Mouse (Mus musculus) liver, postnatal 0 days (tissue): Measurements from ENCODE around the gene Prl3a1. TPM values are rescaled to one million over a fixed set of nuclear protein-coding genes. Genes with fewer than 3 reads are reported as not detected.

Experiments
- ATAC-seq: fragments of 200-750 bp; cut with Nextera tagmentation; 2 replicates; pipeline ENCODE4 v1.8.0; 2017; ENCODE audit warnings: mild to moderate bottlenecking, moderate library complexity
- DNase-seq: peaks from one replicate; pipeline ENCODE4 v3.0.0-alpha.2; 2016
- H3K27ac ChIP-seq: fragments of 300-500 bp; sonication (generic); 2 replicates; pipeline ENCODE4 v1.5.1; 2014; ENCODE audit warnings: antibody characterized with exemption, moderate library complexity, mild to moderate bottlenecking, low read depth
- H3K27me3 ChIP-seq: fragments of 300-500 bp; sonication (generic); 2 replicates; pipeline ENCODE4 v1.6.1; 2014; ENCODE audit warnings: low read length, control low read depth, mixed read lengths; ENCODE audit not compliant: insufficient read depth
- H3K36me3 ChIP-seq: fragments of 300-500 bp; sonication (generic); replicated peaks from 2 replicates; pipeline ENCODE4 v1.6.1; 2014; ENCODE audit warnings: mild to moderate bottlenecking, control low read depth, low read length, moderate library complexity, mixed read lengths; ENCODE audit not compliant: insufficient read depth
- H3K4me1 ChIP-seq: fragments of 300-500 bp; sonication (generic); 2 replicates; pipeline ENCODE4 v1.6.1; 2014; ENCODE audit warnings: antibody characterized with exemption, mild to moderate bottlenecking, control low read depth; ENCODE audit not compliant: insufficient read depth
- H3K4me2 ChIP-seq: fragments of 300-500 bp; sonication (generic); 2 replicates; pipeline ENCODE4 v1.6.1; 2014; ENCODE audit warnings: low read depth, mild to moderate bottlenecking, low read length, moderate library complexity, mixed read lengths
- H3K4me3 ChIP-seq: fragments of 300-500 bp; sonication (generic); 2 replicates; pipeline ENCODE4 v1.5.1; 2014; ENCODE audit warnings: low read depth, low read length
- H3K9ac ChIP-seq: fragments of 300-500 bp; sonication (generic); replicated peaks from 2 replicates; pipeline ENCODE4 v1.6.1; 2014; ENCODE audit warnings: mild to moderate bottlenecking, moderate library complexity
- H3K9me3 ChIP-seq: fragments of 300-500 bp; sonication (generic); 2 replicates; pipeline ENCODE4 v1.6.1; 2016; ENCODE audit warnings: mild to moderate bottlenecking, control low read depth, low read length, mixed read lengths
- CTCF ChIP-seq: sonication (generic); IDR thresholded peaks from 2 replicates; pipeline ENCODE4 v1.5.1; 2016; ENCODE audit warnings: antibody characterized with exemption, low read depth
- EP300 ChIP-seq: IDR thresholded peaks from 2 replicates; pipeline ENCODE4 v1.6.1; 2016; ENCODE audit warnings: antibody characterized with exemption, low read depth, mild to moderate bottlenecking
- WGBS: fragments of 180-500 bp; shearing (Covaris S2); extraction: QIAGEN DNeasy Blood & Tissue Kit; methylation state at CpG from one replicate; pipeline ENCODE4 v1.1.7; 2014; ENCODE audit not compliant: insufficient replicate concordance; 5-methylcytosine and 5-hydroxymethylcytosine counted together
- polyA plus RNA-seq: library from polyadenylated mRNA; unstranded; fragments of >200 nt; fragmentation: Nextera tagmentation; extraction: Ambion mirVana; gene quantifications from 2 replicates; pipeline ENCODE4 v1.2.1, GENCODE M21; 2015

The Prl3a1 gene
- not detected in 2 replicates for polyA plus RNA-seq

- 74% methylated on average over 4 of the region's 4 CpGs for WGBS
- no peak for ATAC-seq
- TF ChIP-seq CTCF = no peak
- no peak for TF ChIP-seq EP300
Observed at GRCm38 (mm10) chr13:27259136-27259535, at the start of gene Prl3a1. Gene Prl3a1, plus strand, starts transcription at chr13:27259436.

DNA sequence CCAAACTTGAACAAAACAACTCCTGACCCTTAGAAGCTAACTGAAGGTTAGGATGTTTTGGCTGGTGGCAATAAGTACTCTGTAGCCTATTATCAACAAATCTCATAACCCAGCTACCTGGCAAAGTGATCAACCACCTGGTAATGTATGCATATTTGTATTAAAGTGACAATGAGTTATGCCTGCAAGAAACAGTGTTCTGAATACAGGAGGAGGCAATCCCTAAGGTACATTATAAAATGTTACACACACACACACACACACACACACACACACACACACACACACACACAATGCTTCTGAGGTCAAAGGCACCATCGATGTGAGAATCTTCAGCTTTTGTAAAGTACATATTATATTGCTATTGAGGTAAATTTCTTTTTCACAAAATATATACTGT lies 17.7 kb upstream of the Prl3a1 start, which contains the start of gene Prl3b1:
Gene Prl3b1 (plus strand): TSS at position 301 of the 400 bp plus-strand sequence.
- Histone ChIP-seq H3K36me3 (no peaks in the 10 kb centered on the region), H3K9ac (no peak within 1 kb of the TSS), H3K27me3 (no peaks in the 10 kb centered on the region), H3K9me3 (no peaks in the 10 kb centered on the region), H3K4me3 (no peak within 1 kb of the TSS), H3K27ac (no peak within 1 kb of the TSS), H3K4me2 (no peak within 1 kb of the TSS), H3K4me1 (no peaks in the 10 kb centered on the region)
- DNase-seq (no peak), ATAC-seq (no peak)
- TF ChIP-seq CTCF (no peak), EP300 (no peak)
- WGBS = 84% methylated on average over 1 of the region's 1 CpGs

More at GRCm38 (mm10) chr13:27259136-27259535, at the start of gene Prl3a1:
- no peaks in the 10 kb centered on the region for H3K36me3 ChIP-seq
- H3K27me3 ChIP-seq = no peaks in the 10 kb centered on the region
- no peak within 1 kb of the TSS for H3K27ac ChIP-seq
- H3K4me2 ChIP-seq = no peak within 1 kb of the TSS
- H3K4me1 ChIP-seq = no peaks in the 10 kb centered on the region
- no peak for DNase-seq
- no peaks in the 10 kb centered on the region for H3K9me3 ChIP-seq
- no peak within 1 kb of the TSS for H3K9ac ChIP-seq
- no peak within 1 kb of the TSS for H3K4me3 ChIP-seq

DNA sequence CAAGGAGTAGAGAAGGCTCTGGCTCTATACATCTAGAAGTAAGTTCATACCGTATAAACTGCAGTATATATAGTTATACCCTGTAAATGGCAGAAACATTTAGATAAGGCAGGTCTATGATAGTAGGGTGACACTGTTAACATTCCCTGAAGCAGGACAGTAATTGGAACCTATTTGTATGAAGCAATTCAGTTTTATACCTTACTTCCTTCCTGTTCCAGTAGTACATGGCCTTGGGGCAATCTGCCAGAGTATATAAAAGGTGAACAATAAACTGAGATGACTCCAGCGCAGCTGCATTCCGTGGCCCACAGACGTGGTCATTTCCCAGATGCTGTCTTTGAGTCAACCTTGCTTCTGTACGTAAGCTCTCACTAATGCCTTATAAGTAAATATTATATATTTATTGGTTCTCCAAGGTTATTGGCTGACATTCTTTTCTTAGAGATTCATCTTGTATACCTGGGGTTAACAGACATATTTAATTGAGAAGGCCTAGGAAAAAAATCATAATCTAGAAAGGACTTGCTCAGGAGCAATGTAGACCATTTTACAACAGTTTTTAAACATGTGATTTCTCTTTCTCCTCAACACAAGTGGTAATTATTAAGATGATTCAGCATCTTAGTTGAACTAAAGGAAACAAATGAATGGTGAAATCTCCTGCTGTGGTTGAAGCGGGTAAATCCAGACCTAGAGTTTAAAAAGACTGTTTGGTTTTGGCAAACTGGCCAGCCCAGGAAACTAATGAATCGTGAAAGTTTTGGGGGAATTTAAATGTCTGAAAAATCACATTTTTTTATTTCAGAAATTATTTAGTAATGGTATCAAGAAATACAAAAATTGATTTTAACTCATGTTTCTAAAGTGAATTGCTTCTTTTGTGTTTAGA lies 53.3 kb downstream of the Prl3a1 start, which contains the start of gene Prl6a1:
Gene Prl6a1 (plus strand): TSS at position 294 of the 892 bp plus-strand sequence.
- DNase-seq (no peak), ATAC-seq (no peak)
- H3K36me3 ChIP-seq = no peaks in the 10 kb centered on the region
- H3K4me1 ChIP-seq = no peaks in the 10 kb centered on the region
- WGBS = 72% methylated on average over 7 of the region's 7 CpGs
- TF ChIP-seq CTCF = no peak
- no peak for TF ChIP-seq EP300
- no peak within 1 kb of the TSS for H3K9ac ChIP-seq
- no peaks in the 10 kb centered on the region for H3K27me3 ChIP-seq
- H3K27ac ChIP-seq = no peak within 1 kb of the TSS
- H3K4me2 ChIP-seq = no peak within 1 kb of the TSS
- no peaks in the 10 kb centered on the region for H3K9me3 ChIP-seq
- no peak within 1 kb of the TSS for H3K4me3 ChIP-seq

Other genes starting within 250 kb of the Prl3a1 start
- gene Prl, start 201.9 kb upstream of the Prl3a1 start, polyA plus RNA-seq = not detected in 2 replicates
- not detected in 2 replicates for gene Prl3d1, start 165.2 kb upstream of the Prl3a1 start, polyA plus RNA-seq
- not detected in 2 replicates for gene Prl3d2, start 137.7 kb upstream of the Prl3a1 start, polyA plus RNA-seq
- not detected in 2 replicates for gene Prl3d3, start 102.6 kb upstream of the Prl3a1 start, polyA plus RNA-seq
- not detected in 2 replicates for gene Prl3c1, start 62.8 kb upstream of the Prl3a1 start, polyA plus RNA-seq
- gene Prl3b1, start 17.6 kb upstream of the Prl3a1 start, polyA plus RNA-seq = not detected in 2 replicates
- not detected in 2 replicates for gene Prl6a1, start 53.2 kb downstream of the Prl3a1 start, polyA plus RNA-seq
- gene Prl8a2, start 86.2 kb downstream of the Prl3a1 start, polyA plus RNA-seq = not detected in 2 replicates
- not detected in 2 replicates for gene Prl2b1, start 131.4 kb downstream of the Prl3a1 start, polyA plus RNA-seq
- not detected in 2 replicates for gene Prl8a6, start 179.3 kb downstream of the Prl3a1 start, polyA plus RNA-seq